Mouse (Mus musculus): ENCODE data around the gene Gm17027.
"Not testable (repeated sequence)": the region's sequence is repeated elsewhere in the genome, so short reads cannot be mapped to it uniquely, and the experiment has no call there.

The Gm17027 gene

GRCm38 (mm10) chr14:42162522-42162921, at the start of gene Gm17027:
Gm17027 (minus strand) TSS chr14:42162622.
- not testable (repeated sequence) for DNase-seq (ENCODE audit: low read depth)

DNA sequence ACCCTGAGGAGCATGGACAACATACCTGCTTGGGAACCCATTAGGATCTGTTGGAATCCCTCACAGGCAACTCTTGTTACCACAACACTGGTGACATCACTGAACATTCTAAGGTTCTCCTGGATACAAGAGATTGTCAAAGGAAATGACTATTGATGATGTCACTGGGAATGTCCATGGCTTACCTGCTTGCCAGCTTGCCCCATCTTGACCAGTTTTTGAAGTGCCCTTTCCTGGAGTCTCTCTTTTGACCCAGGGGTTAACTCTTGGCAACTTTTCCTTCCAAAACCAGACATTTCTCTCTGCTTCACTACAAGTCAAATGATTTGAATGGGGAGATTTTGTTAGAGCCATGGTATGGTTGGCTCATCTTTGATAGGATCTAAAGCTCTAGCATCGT, 28.3 kb upstream of the Gm17027 start, which contains the start of gene Gm3573:
Gm3573 (minus strand) TSS at position 101 of the 400 bp plus-strand sequence.
- DNase-seq (ENCODE audit: low read depth): not testable (repeated sequence)

DNA sequence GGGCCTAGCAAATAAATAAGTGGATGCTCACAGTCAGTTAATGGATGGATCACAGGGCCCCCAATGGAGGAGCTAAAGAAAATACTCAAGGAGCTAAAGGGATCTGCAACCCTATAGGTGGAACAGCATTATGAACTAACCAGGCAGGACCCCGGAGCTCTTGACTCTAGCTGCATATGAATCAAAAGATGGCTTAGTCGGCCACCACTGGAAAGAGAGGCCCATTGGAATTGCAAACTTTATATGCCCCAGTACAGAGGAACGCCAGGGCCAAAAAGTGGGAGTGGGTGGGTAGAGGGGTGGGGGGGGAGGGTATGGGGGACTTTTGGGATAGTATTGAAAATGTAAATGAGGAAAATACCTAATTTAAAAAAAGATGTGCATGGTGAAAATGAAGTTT, 21.5 kb upstream of the Gm17027 start:
- not testable (repeated sequence) for DNase-seq (ENCODE audit: low read depth)

- DNase-seq (ENCODE audit: low read depth): not testable (repeated sequence)
These were observed 27.9 kb downstream of the Gm17027 start for GRCm38 (mm10) chr14:42134571-42134970.

GRCm38 (mm10) chr14:42133806-42134205, 28.6 kb downstream of the Gm17027 start:
- not testable (repeated sequence) for DNase-seq (ENCODE audit: low read depth)

DNA sequence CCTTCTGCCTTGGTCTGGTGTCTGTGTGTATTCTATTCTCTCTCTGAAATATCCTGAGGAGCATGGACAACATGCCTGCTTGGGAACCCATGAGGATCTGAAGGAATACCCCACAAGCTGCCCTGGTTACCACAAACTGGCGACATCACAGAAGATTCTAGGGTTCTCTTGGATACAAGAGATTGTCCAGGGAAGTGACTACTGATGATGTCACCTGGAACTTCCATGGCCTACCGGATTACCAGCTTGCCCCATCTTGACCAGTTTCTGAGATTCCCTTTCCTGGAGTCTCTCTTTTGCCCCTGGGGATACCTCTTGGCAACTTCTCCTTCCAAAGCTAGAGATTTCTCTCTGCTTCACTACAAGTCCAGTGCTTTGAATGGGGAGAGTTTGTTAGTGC, 45.2 kb downstream of the Gm17027 start, which contains the start of gene Gm7951:
Gm7951 (minus strand) TSS at position 101 of the 400 bp plus-strand sequence.
- not testable (repeated sequence) for DNase-seq (ENCODE audit: low read depth)

Data from NIH3T3 (cell line).